Mouse (Mus musculus): ENCODE measurements around the gene Rtn2.

- TF ChIP-seq CTCF (IDR thresholded peaks at IDR 0.05; ENCODE audit: borderline replicate concordance, insufficient read depth, low read depth, low read length): no peak
- TF ChIP-seq POLR2A (IDR thresholded peaks at IDR 0.05; ENCODE audit: borderline replicate concordance, insufficient read depth, low read length): no peak
Measured at GRCm38 (mm10) chr7:19257390-19258022, 24.9 kb upstream of the Rtn2 start.

Measured in cerebellum, adult 2 months (tissue).